Mouse (Mus musculus) G1E (cell line): ENCODE results near the gene Ptpn7.

ENCODE experiments used
- CTCF ChIP-seq: IDR thresholded peaks from 2 replicates; pipeline ENCODE4 v1.5.1; 2012; ENCODE audit warnings: low read depth, low read length, inconsistent platforms, mixed read lengths
- POLR2AphosphoS5 ChIP-seq: IDR thresholded peaks from 2 replicates; pipeline ENCODE4 v1.6.1; 2012; ENCODE audit warnings: low read depth, low read length, inconsistent platforms; ENCODE audit not compliant: insufficient replicate concordance
- TAL1 ChIP-seq: conservative IDR thresholded peaks from 2 replicates; pipeline ENCODE4 v1.6.1; 2012; ENCODE audit warnings: low read depth, low read length, inconsistent platforms, mixed read lengths

DNA sequence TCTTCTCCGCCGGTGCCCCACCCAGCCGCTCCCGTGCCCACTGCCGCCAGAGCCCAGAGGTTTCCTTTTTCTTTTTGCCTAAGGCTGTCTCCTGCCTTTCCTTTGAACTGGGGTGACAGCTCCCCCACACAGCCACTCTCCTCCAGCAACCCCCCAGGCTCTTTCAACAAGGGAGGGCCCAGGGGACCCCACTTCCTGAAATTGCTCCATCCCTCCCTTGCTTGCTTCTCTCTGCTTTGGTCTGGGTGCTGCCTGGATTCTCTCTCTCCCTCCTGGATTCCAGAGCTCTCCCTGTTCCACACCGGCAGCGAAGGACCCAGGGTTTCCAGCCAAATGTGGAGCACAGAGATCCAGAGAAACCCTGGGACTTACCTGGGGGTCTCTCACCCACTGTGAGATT lies 32.1 kb upstream of the Ptpn7 start:
- TF ChIP-seq CTCF (no peak), TAL1 (no peak), POLR2AphosphoS5 (no peak)
